37 mouse cellular contexts compared by ENCODE assay signal in genomic region chrX:139828363-139829092, GRCm38 (mm10). TPM values are rescaled to one million over a fixed set of nuclear protein-coding genes. Genes with fewer than 3 reads are reported as not detected.
"Had no signal": no experiment of that assay in that cellular context is flagged by ENCODE, and none has a peak within 500 bp of the region (broad histone marks: within the 10 kb centered on the region; RNA-seq: fewer than 3 reads in every experiment).

No protein-coding gene starts in this region.

- H3K4me1 ChIP-seq: heart, embryonic 10.5 days; heart, embryonic 12.5 days; hindbrain, embryonic 10.5 days; hindbrain, embryonic 12.5 days; intestine, embryonic 15.5 days; limb, embryonic 10.5 days; limb, embryonic 12.5 days had no signal

- ATAC-seq: hindbrain, embryonic 16.5 days; inflammation-experienced regulatory T-cells, adult 6 months; intestine, embryonic 15.5 days; intestine, postnatal 0 days had no signal

- H3K36me3 ChIP-seq: hindbrain, embryonic 10.5 days; hindbrain, embryonic 12.5 days; intestine, embryonic 15.5 days; limb, embryonic 10.5 days had no signal

- DNase-seq: gastrocnemius, postnatal 10 days; gastrocnemius, postnatal 25 days; heart, adult 18-20 months; heart, postnatal 10 days; heart, postnatal 4 days; kidney, adult 18-20 months; kidney, adult 8-10 months; kidney, postnatal 10 days; kidney, postnatal 25 days; kidney, postnatal 4 days; liver had no signal

- H3K27me3 ChIP-seq: heart, embryonic 12.5 days; hindbrain, embryonic 12.5 days; intestine, embryonic 15.5 days had no signal

- H3K4me3 ChIP-seq: heart, embryonic 10.5 days; heart, embryonic 12.5 days; hindbrain, embryonic 10.5 days; hindbrain, embryonic 12.5 days; intestine, embryonic 15.5 days; layer of hippocampus, adult 2 months; left cerebral cortex, adult 2 months; limb, embryonic 10.5 days; limb, embryonic 12.5 days had no signal

- H3K9ac ChIP-seq: heart, embryonic 12.5 days; hindbrain, embryonic 12.5 days; hindbrain, embryonic 14.5 days; intestine, embryonic 15.5 days; limb, embryonic 12.5 days had no signal

- H3K4me2 ChIP-seq: heart, embryonic 12.5 days; hindbrain, embryonic 12.5 days; hindbrain, embryonic 14.5 days; intestine, embryonic 15.5 days; limb, embryonic 12.5 days; liver, embryonic 11.5 days had no signal

- H3K27ac ChIP-seq: heart, embryonic 10.5 days; hindbrain, embryonic 10.5 days; hindbrain, embryonic 12.5 days; hindbrain, embryonic 14.5 days; intestine, embryonic 15.5 days; layer of hippocampus, adult 2 months; left cerebral cortex, adult 2 months; limb, embryonic 10.5 days; limb, embryonic 12.5 days had no signal

- H3K9me3 ChIP-seq: heart, embryonic 10.5 days; heart, embryonic 12.5 days; hindbrain, embryonic 10.5 days; hindbrain, embryonic 12.5 days; intestine, embryonic 15.5 days; limb, embryonic 10.5 days; limb, embryonic 12.5 days had no signal

RNA-seq across cellular contexts. Expression of gene Cldn2, which starts 27.9 kb away (rescaled TPM):
- total RNA-seq: gastrocnemius, postnatal 25 days; granulocyte monocyte progenitor cell, adult 5-6 weeks; heart, adult 18-20 months; heart, adult 8-10 months; heart, postnatal 25 days; heart, postnatal 4 days had no signal
- polyA plus RNA-seq: heart, embryonic 14.5 days; inflammation-experienced regulatory T-cells, adult 6 months; limb, embryonic 10.5 days; limb, embryonic 12.5 days had no signal

RNA-seq across cellular contexts. Expression of gene Morc4, which starts 42.9 kb away (rescaled TPM):
- polyA plus RNA-seq: inflammation-experienced regulatory T-cells, adult 6 months had no signal

RNA-seq across cellular contexts. Expression of gene Ripply1, which starts 46.4 kb away (rescaled TPM):
- total RNA-seq: gastrocnemius, adult 18-20 months; gastrocnemius, postnatal 25 days; granulocyte monocyte progenitor cell, adult 5-6 weeks; heart, adult 18-20 months; heart, adult 8-10 months; heart, postnatal 10 days; heart, postnatal 25 days; heart, postnatal 4 days; layer of hippocampus, adult 2 months; layer of hippocampus, postnatal 10 days; layer of hippocampus, postnatal 25 days; left cerebral cortex, adult 2 months; left cerebral cortex, postnatal 14 days; left cerebral cortex, postnatal 36 days had no signal
- polyA plus RNA-seq: heart, embryonic 10.5 days; heart, embryonic 12.5 days; heart, embryonic 14.5 days; heart, embryonic 16.5 days; hindbrain, embryonic 12.5 days; hindbrain, embryonic 14.5 days; hindbrain, embryonic 16.5 days; inflammation-experienced regulatory T-cells, adult 6 months; intestine, embryonic 15.5 days; intestine, postnatal 0 days; kidney, embryonic 14.5 days; kidney, embryonic 16.5 days; limb, embryonic 10.5 days; limb, embryonic 12.5 days; liver, embryonic 11.5 days had no signal
